Mouse (Mus musculus) brown adipose tissue, adult 24 weeks (tissue): Measurements from ENCODE around the gene Sirpa. TPM values are rescaled to one million over a fixed set of nuclear protein-coding genes. Genes with fewer than 3 reads are reported as not detected.

ENCODE experiments used
- H3K27ac ChIP-seq: fragments of 200-500 bp; replicated peaks from 2 replicates; pipeline ENCODE4 v1.5.1; 2012; ENCODE audit warnings: low read depth, mild to moderate bottlenecking, low read length
- H3K4me1 ChIP-seq: fragments of 200-500 bp; 2 replicates; pipeline ENCODE4 v1.6.1; 2012; ENCODE audit warnings: low read length, mixed read lengths; ENCODE audit not compliant: control insufficient read depth, insufficient read depth, insufficient read length
- H3K4me3 ChIP-seq: fragments of 200-500 bp; 2 replicates; pipeline ENCODE4 v1.5.1; 2012; ENCODE audit warnings: low read depth, mild to moderate bottlenecking, low read length, moderate library complexity; ENCODE audit not compliant: insufficient read depth
- polyA plus RNA-seq: library from polyadenylated mRNA; stranded (reverse); fragments of >200 nt; gene quantifications from 2 replicates; pipeline ENCODE4 v1.2.4, GENCODE M21; 2012; ENCODE audit not compliant: missing spikeins, insufficient read depth, insufficient read length

Gene Sirpa
- polyA plus RNA-seq, 1 experiment: 11.9 TPM

GRCm38 (mm10) chr2:129573701-129574273, 18.8 kb upstream of the Sirpa start:
- peaks cover 4% of the 10 kb centered on the region; the same call in 1 of the 2 replicates for H3K4me1 ChIP-seq
- no peak overlapping the region for H3K27ac ChIP-seq
- no peak overlapping the region for H3K4me3 ChIP-seq

- no peak overlapping the region for H3K4me3 ChIP-seq
- no peak overlapping the region for H3K27ac ChIP-seq
- H3K4me1 ChIP-seq: peaks cover 4% of the 10 kb centered on the region; the same call in 1 of the 2 replicates
Measured at GRCm38 (mm10) chr2:129574395-129575046, 18.1 kb upstream of the Sirpa start.

DNA sequence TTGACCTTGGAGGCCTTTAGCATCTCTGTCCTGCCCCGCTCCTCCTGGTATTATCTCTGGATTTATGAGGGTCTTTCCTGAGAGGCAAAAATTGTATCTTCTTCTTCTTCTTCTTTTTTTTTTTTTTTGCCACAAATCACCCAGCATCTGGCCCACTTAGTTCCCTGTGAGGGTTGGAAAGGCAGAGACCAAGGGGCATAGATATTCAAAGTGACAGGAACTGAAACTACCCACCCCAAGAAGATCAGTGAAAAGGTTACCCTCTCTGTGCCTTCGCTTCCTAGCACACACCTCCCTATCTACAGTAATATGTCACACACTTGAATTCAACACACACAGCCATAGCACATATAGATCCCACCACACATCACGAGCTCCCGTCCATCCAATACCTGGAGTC, 17.5 kb upstream of the Sirpa start:
- no peak overlapping the region for H3K4me3 ChIP-seq
- peaks cover 4% of the 10 kb centered on the region; the same call in 1 of the 2 replicates for H3K4me1 ChIP-seq
- no peak overlapping the region for H3K27ac ChIP-seq

- H3K4me3 ChIP-seq: no peak overlapping the region
- H3K27ac ChIP-seq: peak overlapping the region; percentile 32; the same call in 1 of the 2 replicates
- H3K4me1 ChIP-seq: peaks cover 4% of the 10 kb centered on the region; the same call in 1 of the 2 replicates
Measured at GRCm38 (mm10) chr2:129576611-129577447, 15.8 kb upstream of the Sirpa start.

DNA sequence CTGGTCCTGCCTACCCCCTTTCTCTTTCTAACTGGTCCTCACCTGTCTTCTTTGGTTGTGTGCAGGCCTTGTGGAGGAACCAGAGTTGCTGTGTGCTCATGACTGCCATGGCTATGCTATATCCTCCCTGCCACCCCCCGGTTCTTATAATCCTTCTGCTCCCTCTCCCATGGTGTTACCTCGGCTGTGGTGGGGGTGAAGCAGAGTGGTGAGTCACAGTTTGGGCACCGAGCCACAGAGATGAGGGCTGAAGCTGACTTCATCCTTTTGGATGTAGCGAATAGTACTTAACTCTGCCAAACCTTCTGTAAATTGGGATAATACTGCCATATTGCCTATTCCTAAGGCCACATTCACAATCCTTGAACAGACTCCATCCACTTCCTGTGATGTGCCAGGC, 12.0 kb upstream of the Sirpa start:
- Histone ChIP-seq H3K4me3 (no peak overlapping the region), H3K4me1 (peaks cover 4% of the 10 kb centered on the region; the same call in 1 of the 2 replicates), H3K27ac (no peak overlapping the region)

GRCm38 (mm10) chr2:129581826-129582225, 10.8 kb upstream of the Sirpa start:
- Histone ChIP-seq H3K4me3 (no peak overlapping the region), H3K27ac (no peak overlapping the region), H3K4me1 (peaks cover 2% of the 10 kb centered on the region; the same call in 1 of the 2 replicates)

- no peak overlapping the region for H3K4me3 ChIP-seq
- H3K4me1 ChIP-seq: no peaks in the 10 kb centered on the region; the same call in 1 of the 2 replicates
- no peak overlapping the region for H3K27ac ChIP-seq
Measured at GRCm38 (mm10) chr2:129582261-129582660, 10.4 kb upstream of the Sirpa start.

- Histone ChIP-seq H3K27ac (no peak overlapping the region), H3K4me3 (no peak overlapping the region), H3K4me1 (peaks cover 9% of the 10 kb centered on the region)
Measured at GRCm38 (mm10) chr2:129584905-129585304, 7.7 kb upstream of the Sirpa start.

- no peak overlapping the region for H3K27ac ChIP-seq
- H3K4me3 ChIP-seq: no peak overlapping the region
- peaks cover 9% of the 10 kb centered on the region for H3K4me1 ChIP-seq
Measured at GRCm38 (mm10) chr2:129585904-129586514, 6.6 kb upstream of the Sirpa start.

DNA sequence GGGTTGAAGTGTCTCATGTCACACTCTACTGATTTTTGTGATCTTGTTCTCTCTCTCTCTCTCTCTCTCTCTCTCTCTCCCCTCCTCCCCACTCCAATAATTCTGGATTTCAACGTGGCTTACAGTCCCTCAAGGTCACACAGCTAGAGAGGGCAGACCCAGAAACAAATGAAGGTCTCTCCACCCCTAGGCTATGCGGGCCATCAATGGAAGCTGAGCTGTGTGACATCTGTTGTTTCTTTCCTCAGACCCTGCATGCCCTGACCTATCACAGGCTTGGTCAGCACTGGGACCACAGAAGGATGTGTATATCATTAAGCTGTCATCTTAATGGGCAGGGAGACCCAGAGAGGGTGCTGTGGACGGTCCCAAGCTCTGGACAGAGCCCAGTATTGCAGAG, 5.4 kb upstream of the Sirpa start:
- Histone ChIP-seq H3K4me1 (peaks cover 12% of the 10 kb centered on the region), H3K4me3 (no peak overlapping the region), H3K27ac (no peak overlapping the region)

- no peak overlapping the region for H3K27ac ChIP-seq
Measured at GRCm38 (mm10) chr2:129587825-129588251, 4.8 kb upstream of the Sirpa start.

DNA sequence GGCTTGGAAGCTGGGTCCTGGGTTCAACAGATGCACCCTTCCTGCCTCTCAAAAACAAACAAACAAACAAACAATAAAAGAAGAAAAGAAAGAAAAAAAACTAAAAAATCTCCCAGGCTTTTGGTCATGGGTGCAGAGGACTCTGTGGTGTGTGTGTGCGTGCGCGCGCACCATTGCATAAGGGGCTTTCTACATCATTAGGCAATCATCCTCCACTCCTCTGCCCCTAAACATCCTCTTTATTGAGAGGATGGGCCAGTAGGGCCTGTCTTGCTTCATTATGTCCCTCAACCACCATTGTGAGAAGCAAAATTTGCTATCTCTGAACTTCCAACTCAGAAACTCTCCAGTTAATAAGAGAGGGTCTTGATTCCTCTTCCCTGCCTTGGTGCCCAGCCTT, 738 bp upstream of the Sirpa start:
- Histone ChIP-seq H3K27ac (peak overlapping the region; percentile 79), H3K4me1 (peaks cover 14% of the 10 kb centered on the region), H3K4me3 (peak overlapping the region; percentile 92; the same call in 1 of the 2 replicates)

More at GRCm38 (mm10) chr2:129587825-129588251, 4.8 kb upstream of the Sirpa start:
- Histone ChIP-seq H3K4me1 (peaks cover 12% of the 10 kb centered on the region), H3K4me3 (no peak overlapping the region)

GRCm38 (mm10) chr2:129593141-129593875, 673 bp downstream of the Sirpa start:
- H3K27ac ChIP-seq: peak overlapping the region; percentile 87
- H3K4me3 ChIP-seq: peak overlapping the region; percentile 92
- H3K4me1 ChIP-seq: peaks cover 12% of the 10 kb centered on the region

GRCm38 (mm10) chr2:129593876-129594421, 1.3 kb downstream of the Sirpa start:
- H3K27ac ChIP-seq: peak overlapping the region; percentile 87
- H3K4me3 ChIP-seq: peak overlapping the region; percentile 92
- H3K4me1 ChIP-seq: peaks cover 10% of the 10 kb centered on the region; the same call in 1 of the 2 replicates
